Mouse (Mus musculus) lung, postnatal 0 days (tissue): ENCODE data around the gene Slc10a7. TPM values are rescaled to one million over a fixed set of nuclear protein-coding genes. Genes with fewer than 3 reads are reported as not detected.

Source experiments
- ATAC-seq: fragments of 200-750 bp; cut with Nextera tagmentation; 2 replicates; pipeline ENCODE4 v1.8.0; 2017; ENCODE audit warnings: moderate library complexity
- DNase-seq: peaks from one replicate; pipeline ENCODE4 v3.0.0-alpha.2; 2016; ENCODE audit warnings: low spot score
- H3K27ac ChIP-seq: fragments of 300-500 bp; sonication (generic); 2 replicates; pipeline ENCODE4 v1.5.1; 2014; ENCODE audit warnings: antibody characterized with exemption, mild to moderate bottlenecking, low read length, mixed read lengths
- H3K27me3 ChIP-seq: fragments of 300-500 bp; sonication (generic); replicated peaks from 2 replicates; pipeline ENCODE4 v1.6.1; 2014; ENCODE audit warnings: low read length, mixed read lengths; ENCODE audit not compliant: insufficient read depth
- H3K36me3 ChIP-seq: fragments of 300-500 bp; sonication (generic); 2 replicates; pipeline ENCODE4 v1.6.1; 2014; ENCODE audit warnings: low read length, mixed read lengths; ENCODE audit not compliant: insufficient read depth
- H3K4me1 ChIP-seq: fragments of 300-500 bp; sonication (generic); 2 replicates; pipeline ENCODE4 v1.6.1; 2014; ENCODE audit warnings: antibody characterized with exemption, low read depth, low read length, mixed read lengths; ENCODE audit not compliant: insufficient read depth
- H3K4me2 ChIP-seq: fragments of 300-500 bp; sonication (generic); replicated peaks from 2 replicates; pipeline ENCODE4 v1.6.1; 2014; ENCODE audit warnings: low read depth, mild to moderate bottlenecking, low read length, moderate library complexity, mixed read lengths
- H3K4me3 ChIP-seq: fragments of 300-500 bp; sonication (generic); 2 replicates; pipeline ENCODE4 v1.5.1; 2014; ENCODE audit warnings: low read depth, low read length
- H3K9ac ChIP-seq: fragments of 300-500 bp; sonication (generic); replicated peaks from 2 replicates; pipeline ENCODE4 v1.6.1; 2014; ENCODE audit warnings: low read depth, mild to moderate bottlenecking
- H3K9me3 ChIP-seq: fragments of 300-500 bp; sonication (generic); 2 replicates; pipeline ENCODE4 v1.6.1; 2016; ENCODE audit warnings: low read length, mixed read lengths
- CTCF ChIP-seq: IDR thresholded peaks from 2 replicates; pipeline ENCODE4 v1.5.1; 2016; ENCODE audit warnings: antibody characterized with exemption, mild to moderate bottlenecking
- EP300 ChIP-seq: IDR thresholded peaks from 2 replicates; pipeline ENCODE4 v1.6.1; 2016; ENCODE audit warnings: antibody characterized with exemption, mild to moderate bottlenecking, control low read depth
- WGBS: fragments of 180-500 bp; shearing (Covaris S2); extraction: QIAGEN DNeasy Blood & Tissue Kit; methylation state at CpG from one replicate; pipeline ENCODE4 v1.1.7; 2014; 5-methylcytosine and 5-hydroxymethylcytosine counted together
- polyA plus RNA-seq: library from polyadenylated mRNA; unstranded; fragments of >200 nt; fragmentation: Nextera tagmentation; extraction: Ambion mirVana; gene quantifications from 2 replicates; pipeline ENCODE4 v1.2.1, GENCODE M21; 2015

Slc10a7 gene
- polyA plus RNA-seq, 1 experiment from 2014 or later = 10.9 TPM

DNA sequence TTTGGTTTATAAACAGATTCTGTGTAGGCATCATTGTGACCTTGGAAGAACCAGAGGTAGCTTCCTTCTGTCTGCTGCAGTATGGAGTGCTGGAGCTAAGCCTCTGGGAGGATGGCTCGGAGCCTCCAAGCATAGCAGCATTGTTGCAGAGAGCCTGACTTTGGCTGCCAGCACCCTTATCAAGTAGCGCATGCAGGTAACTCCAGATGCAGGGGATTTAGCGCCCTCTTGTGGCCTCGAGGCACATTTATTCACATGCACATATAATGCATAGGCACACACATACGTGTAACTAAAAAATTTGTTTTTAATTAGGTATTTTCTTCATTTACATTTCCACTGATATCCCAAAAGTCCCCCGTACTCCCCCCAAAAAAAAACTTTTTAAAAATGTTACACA, 52.5 kb downstream of the Slc10a7 start:
- H3K27ac ChIP-seq = no peak overlapping the region
- H3K27me3 ChIP-seq = no peaks in the 10 kb centered on the region
- H3K4me3 ChIP-seq = no peak overlapping the region
- no peak overlapping the region for H3K4me2 ChIP-seq
- ATAC-seq (no peak), DNase-seq (no peak)
- no peaks in the 10 kb centered on the region for H3K9me3 ChIP-seq
- H3K4me1 ChIP-seq = no peaks in the 10 kb centered on the region
- TF ChIP-seq CTCF = peak; percentile 43
- no peak for TF ChIP-seq EP300
- no peak overlapping the region for H3K9ac ChIP-seq
- H3K36me3 ChIP-seq = no peaks in the 10 kb centered on the region
- 90% methylated on average over 6 of the region's 6 CpGs for WGBS

DNA sequence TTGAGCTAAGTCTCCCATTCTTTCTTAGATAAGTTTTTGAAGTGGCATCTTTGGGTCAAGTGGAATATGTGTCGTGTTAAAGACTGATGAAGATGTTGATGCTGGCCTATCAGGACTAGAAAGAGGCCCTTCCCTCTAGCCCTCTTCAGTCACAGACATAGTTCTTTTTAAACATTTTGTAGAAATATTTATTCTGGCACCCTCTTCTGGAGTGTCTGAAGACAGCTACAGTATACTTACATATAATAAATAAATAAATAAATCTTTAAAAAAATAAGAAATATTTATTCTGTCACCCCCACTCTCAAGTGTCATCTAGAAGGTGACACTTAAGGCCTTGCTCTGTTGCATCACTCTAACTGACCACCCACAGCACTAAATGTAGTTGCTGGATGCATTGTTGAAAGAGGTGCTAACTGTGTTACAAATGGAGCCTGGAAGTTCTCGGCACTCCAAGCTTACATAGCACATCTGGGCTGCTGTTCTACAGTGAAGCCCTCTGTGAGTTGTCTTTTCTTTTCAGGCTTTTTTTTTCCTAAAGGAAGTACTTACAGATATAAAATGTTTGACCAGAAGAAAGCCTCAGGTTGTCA, 54.4 kb downstream of the Slc10a7 start:
- H3K27ac ChIP-seq = no peak overlapping the region
- peak; percentile 28 for ATAC-seq

DNA sequence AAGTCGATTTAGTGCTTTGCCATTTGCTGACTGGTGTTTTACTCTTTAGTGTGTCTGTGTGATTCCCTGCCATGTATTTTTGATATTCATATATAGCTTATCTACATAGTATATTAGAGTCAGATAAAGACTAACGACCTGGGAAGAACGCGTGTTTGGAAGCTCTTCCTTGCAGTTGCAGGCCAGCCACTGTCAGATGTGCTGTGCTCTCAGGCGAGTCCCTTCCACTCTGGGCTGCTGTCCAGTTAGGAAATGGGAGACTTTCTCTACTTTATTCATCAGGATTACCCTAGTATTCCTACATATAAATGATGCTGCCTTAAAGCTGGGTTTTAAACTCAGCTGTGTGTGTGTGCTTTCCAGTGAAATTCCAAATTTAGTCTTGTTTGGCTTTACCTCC, 55.1 kb downstream of the Slc10a7 start:
- no peaks in the 10 kb centered on the region for H3K4me1 ChIP-seq
- no peak overlapping the region for H3K9ac ChIP-seq
- H3K27me3 ChIP-seq = no peaks in the 10 kb centered on the region
- H3K27ac ChIP-seq = no peak overlapping the region
- no peaks in the 10 kb centered on the region for H3K9me3 ChIP-seq
- DNase-seq = no peak
- H3K4me2 ChIP-seq = no peak overlapping the region
- no peak for ATAC-seq
- no peak overlapping the region for H3K4me3 ChIP-seq
- H3K36me3 ChIP-seq = no peaks in the 10 kb centered on the region
- no peak for TF ChIP-seq CTCF
- WGBS = 53% methylated on average over 5 of the region's 5 CpGs

More for the DNA sequence above, 54.4 kb downstream of the Slc10a7 start:
- WGBS = 42% methylated on average over 2 of the region's 2 CpGs
- H3K36me3 ChIP-seq = no peaks in the 10 kb centered on the region
- no peaks in the 10 kb centered on the region for H3K9me3 ChIP-seq
- DNase-seq = peak; percentile 20
- no peak overlapping the region for H3K4me3 ChIP-seq
- no peaks in the 10 kb centered on the region for H3K27me3 ChIP-seq
- no peak overlapping the region for H3K9ac ChIP-seq
- TF ChIP-seq CTCF (no peak), EP300 (no peak)
- H3K4me1 ChIP-seq = no peaks in the 10 kb centered on the region
- H3K4me2 ChIP-seq = no peak overlapping the region

DNA sequence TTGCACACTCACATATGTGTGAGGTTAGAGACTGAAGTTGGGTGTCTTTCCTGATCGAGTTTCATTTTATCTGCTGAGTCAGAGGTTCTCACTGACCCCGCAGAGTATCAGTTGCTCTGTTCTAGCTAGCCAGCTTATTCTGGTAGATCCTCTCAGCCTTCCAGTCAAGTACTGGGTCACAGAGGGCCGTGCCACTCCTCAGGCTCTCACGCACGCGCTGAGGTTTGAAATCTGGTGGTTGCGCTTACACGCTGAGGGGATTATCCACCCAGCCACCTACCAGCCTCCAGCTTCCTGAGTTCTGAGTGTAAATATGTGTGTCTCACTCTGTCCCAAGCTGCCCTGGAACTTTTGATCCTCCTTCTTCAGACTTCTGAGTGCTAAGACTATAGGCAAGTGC, 59.0 kb downstream of the Slc10a7 start:
- DNase-seq (no peak), ATAC-seq (no peak)
- H3K4me1 ChIP-seq = no peaks in the 10 kb centered on the region
- H3K4me2 ChIP-seq = no peak overlapping the region
- 56% methylated on average over 8 of the region's 8 CpGs for WGBS
- TF ChIP-seq CTCF (no peak), EP300 (no peak)
- H3K36me3 ChIP-seq = no peaks in the 10 kb centered on the region
- H3K4me3 ChIP-seq = no peak overlapping the region
- no peak overlapping the region for H3K27ac ChIP-seq
- no peaks in the 10 kb centered on the region for H3K27me3 ChIP-seq
- no peak overlapping the region for H3K9ac ChIP-seq
- no peaks in the 10 kb centered on the region for H3K9me3 ChIP-seq

DNA sequence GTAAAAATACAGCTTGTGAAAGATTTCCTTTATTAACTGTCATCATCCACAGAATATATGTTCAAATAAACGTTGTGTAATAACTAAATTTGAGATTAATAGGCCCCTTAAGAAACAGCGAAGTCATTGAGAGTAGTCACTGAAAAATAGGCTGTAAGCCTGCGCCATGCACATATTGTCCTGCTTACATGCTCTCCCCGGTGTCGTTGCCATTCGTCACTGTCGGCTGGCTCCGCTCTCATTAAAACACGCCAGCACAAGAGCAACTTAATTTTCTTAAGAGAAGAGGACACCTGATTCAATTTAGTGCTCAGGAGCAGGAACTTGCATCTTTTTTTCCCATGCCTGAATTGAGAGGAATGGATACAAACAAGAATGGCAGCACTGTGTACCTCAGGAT, 62.4 kb downstream of the Slc10a7 start:
- no peak for ATAC-seq
- H3K27ac ChIP-seq = no peak overlapping the region
- no peaks in the 10 kb centered on the region for H3K36me3 ChIP-seq
- no peaks in the 10 kb centered on the region for H3K4me1 ChIP-seq
- H3K27me3 ChIP-seq = no peaks in the 10 kb centered on the region
- H3K4me2 ChIP-seq = no peak overlapping the region
- H3K4me3 ChIP-seq = no peak overlapping the region
- H3K9ac ChIP-seq = no peak overlapping the region
- TF ChIP-seq EP300 = no peak
- no peak for TF ChIP-seq CTCF
- 56% methylated on average over 9 of the region's 9 CpGs for WGBS
- H3K9me3 ChIP-seq = no peaks in the 10 kb centered on the region
- peak; percentile 31 for DNase-seq

DNA sequence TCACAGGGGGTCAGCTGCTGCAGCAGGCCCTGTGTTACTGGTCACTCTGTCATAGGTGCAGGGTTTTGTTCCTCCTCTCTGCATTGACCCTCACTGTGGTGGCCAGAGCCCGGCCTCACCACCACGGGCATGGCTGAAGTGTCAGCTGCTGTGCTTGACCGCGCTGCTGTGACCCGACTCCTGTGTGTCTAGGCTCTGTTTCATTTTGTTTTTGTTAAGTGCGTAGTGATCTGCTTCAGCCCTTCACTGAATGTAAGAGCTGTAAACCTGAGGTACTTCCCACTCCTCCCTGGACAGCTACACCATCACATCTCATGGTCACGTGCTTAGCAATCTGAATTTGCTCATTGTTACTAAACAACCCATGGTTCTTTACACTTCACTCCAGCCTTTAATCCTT, 65.1 kb downstream of the Slc10a7 start:
- ATAC-seq = no peak
- 84% methylated on average over 7 of the region's 7 CpGs for WGBS
- H3K27me3 ChIP-seq = no peaks in the 10 kb centered on the region
- H3K27ac ChIP-seq = no peak overlapping the region
- H3K4me1 ChIP-seq = no peaks in the 10 kb centered on the region
- H3K4me3 ChIP-seq = no peak overlapping the region
- no peak for DNase-seq
- no peak overlapping the region for H3K4me2 ChIP-seq
- TF ChIP-seq EP300 (no peak), CTCF (no peak)
- H3K9ac ChIP-seq = no peak overlapping the region
- no peaks in the 10 kb centered on the region for H3K36me3 ChIP-seq
- H3K9me3 ChIP-seq = no peaks in the 10 kb centered on the region

DNA sequence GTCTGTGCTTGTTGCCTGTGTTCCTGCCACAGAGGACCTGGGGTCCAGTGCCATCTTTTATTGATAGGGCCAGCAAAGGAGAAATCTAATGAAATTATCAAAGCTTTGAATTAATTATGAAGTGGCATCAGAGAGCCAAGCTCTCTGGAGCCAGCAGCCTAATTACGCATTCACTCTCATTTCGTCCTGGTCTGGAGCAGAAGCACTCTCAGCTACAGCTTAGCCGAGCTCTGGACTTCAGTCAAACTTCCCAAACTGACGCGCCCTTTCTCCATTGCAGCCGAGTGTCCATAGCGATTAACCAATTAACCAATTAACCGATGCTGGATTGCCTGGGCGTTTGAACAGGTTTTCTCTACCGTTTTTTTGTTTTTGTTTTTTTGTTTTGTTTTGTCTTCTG, 68.4 kb downstream of the Slc10a7 start:
- ATAC-seq = no peak
- no peak overlapping the region for H3K27ac ChIP-seq
- no peak for DNase-seq
- no peak overlapping the region for H3K4me3 ChIP-seq
- no peak for TF ChIP-seq CTCF
- TF ChIP-seq EP300 = no peak
- no peaks in the 10 kb centered on the region for H3K4me1 ChIP-seq
- H3K9ac ChIP-seq = no peak overlapping the region
- H3K27me3 ChIP-seq = no peaks in the 10 kb centered on the region
- H3K9me3 ChIP-seq = no peaks in the 10 kb centered on the region
- no peaks in the 10 kb centered on the region for H3K36me3 ChIP-seq
- 77% methylated on average over 10 of the region's 10 CpGs for WGBS
- no peak overlapping the region for H3K4me2 ChIP-seq
